Mouse (Mus musculus) intestine, postnatal 0 days (tissue): ENCODE measurements around the gene Prpf31. TPM values are rescaled to one million over a fixed set of nuclear protein-coding genes. Genes with fewer than 3 reads are reported as not detected.

Experiments
- ATAC-seq: fragments of 200-750 bp; cut with Nextera tagmentation; 2 replicates; pipeline ENCODE4 v1.8.0; 2017; ENCODE audit warnings: mild to moderate bottlenecking, moderate TSS enrichment, moderate library complexity
- H3K27ac ChIP-seq: fragments of 300-500 bp; sonication (generic); 2 replicates; pipeline ENCODE4 v1.5.1; 2014; ENCODE audit warnings: mild to moderate bottlenecking, low read depth, low read length, moderate library complexity
- H3K27me3 ChIP-seq: fragments of 300-500 bp; sonication (generic); replicated peaks from 2 replicates; pipeline ENCODE4 v1.6.1; 2014; ENCODE audit warnings: low read length, mixed read lengths; ENCODE audit not compliant: control insufficient read depth, insufficient read depth
- H3K36me3 ChIP-seq: fragments of 300-500 bp; sonication (generic); 2 replicates; pipeline ENCODE4 v1.6.1; 2014; ENCODE audit warnings: mild to moderate bottlenecking, moderate library complexity; ENCODE audit not compliant: control insufficient read depth, insufficient read depth
- H3K4me1 ChIP-seq: fragments of 300-500 bp; sonication (generic); replicated peaks from 2 replicates; pipeline ENCODE4 v1.6.1; 2014; ENCODE audit warnings: antibody characterized with exemption, low read length, mixed read lengths; ENCODE audit not compliant: control insufficient read depth, insufficient read depth
- H3K4me2 ChIP-seq: fragments of 300-500 bp; sonication (generic); replicated peaks from 2 replicates; pipeline ENCODE4 v1.6.1; 2014; ENCODE audit warnings: low read depth, mild to moderate bottlenecking, moderate library complexity
- H3K4me3 ChIP-seq: fragments of 300-500 bp; sonication (generic); 2 replicates; pipeline ENCODE4 v1.5.1; 2014; ENCODE audit warnings: low read depth, low read length
- H3K9ac ChIP-seq: fragments of 300-500 bp; sonication (generic); 2 replicates; pipeline ENCODE4 v1.6.1; 2014; ENCODE audit warnings: mild to moderate bottlenecking, low read depth, low read length
- H3K9me3 ChIP-seq: fragments of 300-500 bp; sonication (generic); 2 replicates; pipeline ENCODE4 v1.6.1; 2016; ENCODE audit warnings: mixed run types; ENCODE audit not compliant: control insufficient read depth
- CTCF ChIP-seq: sonication (generic); IDR thresholded peaks from 2 replicates; pipeline ENCODE4 v1.5.1; 2016; ENCODE audit warnings: low read depth, mild to moderate bottlenecking, control low read depth, antibody characterized with exemption, moderate library complexity
- WGBS: fragments of 180-500 bp; shearing (Covaris S2); extraction: QIAGEN DNeasy Blood & Tissue Kit; methylation state at CpG from one replicate; pipeline ENCODE4 v1.1.7; 2014; 5-methylcytosine and 5-hydroxymethylcytosine counted together
- polyA plus RNA-seq: library from polyadenylated mRNA; unstranded; fragments of >200 nt; fragmentation: Nextera tagmentation; extraction: Ambion mirVana; gene quantifications from 2 replicates; pipeline ENCODE4 v1.2.1, GENCODE M21; 2015

Prpf31 gene
- polyA plus RNA-seq, 1 experiment from 2014 or later, result 27.8 TPM

DNA sequence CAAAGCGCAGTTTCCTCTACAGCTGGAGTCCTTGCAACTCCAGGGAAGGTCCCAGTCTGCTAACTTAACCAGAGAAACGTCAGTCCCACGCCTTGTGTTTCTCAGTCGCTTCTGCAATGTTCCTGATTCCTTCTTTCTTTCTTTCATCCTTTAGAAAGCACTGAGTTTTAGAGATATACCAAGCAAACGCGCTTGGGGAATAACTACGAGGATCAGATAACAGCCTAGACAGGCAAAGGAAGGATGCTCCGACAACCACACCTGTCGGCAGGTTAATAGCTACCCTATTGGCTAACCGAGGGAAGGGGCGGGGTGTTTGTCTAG is 14.5 kb downstream of the Prpf31 start:
- H3K9ac ChIP-seq, result no peak overlapping the region; the same call in 1 of the 2 replicates
- TF ChIP-seq CTCF, result no peak
- no peak for ATAC-seq

DNA sequence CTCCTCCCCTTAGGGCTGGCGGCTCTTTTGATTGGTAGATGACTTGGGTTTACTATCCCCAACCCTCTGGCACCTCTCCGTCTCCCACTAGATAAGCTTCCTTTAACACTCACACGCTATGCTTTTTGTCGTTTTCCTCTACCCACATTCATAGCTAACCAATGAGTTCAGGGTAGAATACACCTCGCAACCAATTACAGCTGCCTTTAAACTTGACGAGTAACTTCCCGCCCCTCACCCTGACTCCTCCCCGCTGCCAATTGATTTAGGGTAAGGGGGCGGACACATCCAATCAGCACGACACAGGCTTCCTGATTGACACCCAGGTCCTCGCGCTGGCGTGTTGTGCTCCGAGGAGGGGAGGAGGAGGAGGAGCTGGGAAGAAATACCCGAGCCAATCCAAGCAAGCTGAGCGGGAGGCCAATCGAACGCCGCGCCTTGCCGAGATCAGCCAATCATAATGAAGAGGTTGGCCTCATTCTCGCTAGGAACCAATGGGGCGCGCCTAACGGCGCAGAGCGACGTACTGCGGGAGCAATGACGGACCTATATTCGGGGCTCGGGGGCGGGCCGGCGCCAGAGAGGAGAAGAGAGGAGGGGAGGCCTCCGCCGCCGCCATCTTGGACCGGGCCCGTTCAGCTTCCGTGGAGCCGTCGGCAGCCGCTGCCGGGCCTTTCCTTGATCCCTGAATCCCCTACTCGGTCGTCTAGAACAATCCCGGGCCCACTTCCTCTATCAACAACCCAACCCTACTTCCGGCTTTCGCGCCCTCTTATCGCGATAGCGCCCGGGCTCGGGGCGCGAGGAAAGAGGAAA is 15.1 kb downstream of the Prpf31 start, which contains the start of gene Cnot3:
Cnot3 (plus strand) TSS at position 597 of the 816 bp plus-strand sequence.
- peaks cover 13% of the 10 kb centered on the region; the same call in 1 of the 2 replicates for H3K4me1 ChIP-seq

More for the DNA sequence above, 14.5 kb downstream of the Prpf31 start:
- Histone ChIP-seq H3K4me3 (peak overlapping the region; percentile 38), H3K27ac (peak overlapping the region; percentile 55; the same call in 1 of the 2 replicates), H3K36me3 (peaks cover 23% of the 10 kb centered on the region), H3K4me1 (peaks cover 13% of the 10 kb centered on the region; the same call in 1 of the 2 replicates), H3K27me3 (no peaks in the 10 kb centered on the region), H3K9me3 (no peaks in the 10 kb centered on the region), H3K4me2 (peak overlapping the region; percentile 56)
- under 1% methylated on average over 11 of the region's 11 CpGs for WGBS

DNA sequence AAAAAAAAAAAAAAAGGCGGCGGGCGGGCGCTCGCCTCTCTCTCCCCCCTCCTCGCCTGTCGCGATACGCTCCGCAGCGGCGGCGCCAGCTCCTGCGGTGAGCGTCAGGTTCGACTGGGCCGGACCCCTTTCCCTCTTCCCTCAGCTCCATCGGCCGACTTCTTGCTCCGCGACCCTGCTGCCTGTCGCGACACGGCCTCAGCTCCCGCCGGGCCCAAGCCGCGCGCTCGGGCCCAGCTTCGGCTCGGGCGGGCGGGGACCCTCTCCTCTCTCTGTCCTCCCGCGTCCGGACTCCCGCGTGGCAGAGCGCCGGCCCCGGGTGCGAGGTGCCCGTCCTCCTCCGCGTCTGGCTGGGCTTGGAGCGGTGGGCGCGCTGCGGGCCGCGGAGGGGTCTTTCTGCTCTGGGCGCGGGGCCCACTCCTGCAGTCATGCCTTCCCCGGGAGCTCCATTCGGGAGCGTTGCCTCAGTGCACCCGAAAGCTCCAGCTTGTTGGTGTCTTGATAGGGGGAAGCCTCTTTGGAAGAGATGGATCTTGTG is 15.8 kb downstream of the Prpf31 start:
- no peaks in the 10 kb centered on the region for H3K9me3 ChIP-seq
- under 1% methylated on average over 42 of the region's 58 CpGs for WGBS
- peaks cover 12% of the 10 kb centered on the region for H3K36me3 ChIP-seq
- peak; percentile 11 for ATAC-seq
- H3K4me3 ChIP-seq, result peak overlapping the region; percentile 78
- no peak for TF ChIP-seq CTCF
- no peaks in the 10 kb centered on the region for H3K27me3 ChIP-seq
- H3K4me1 ChIP-seq, result peaks cover 13% of the 10 kb centered on the region; the same call in 1 of the 2 replicates
- peak overlapping the region; percentile 94 for H3K27ac ChIP-seq
- H3K4me2 ChIP-seq, result peak overlapping the region; percentile 73
- H3K9ac ChIP-seq, result peak overlapping the region; percentile 94

More for the DNA sequence above, 15.1 kb downstream of the Prpf31 start, which contains the start of gene Cnot3:
- H3K4me2 ChIP-seq, result peak within 1 kb of the TSS; percentile 73
- H3K36me3 ChIP-seq, result peaks cover 17% of the 10 kb centered on the region
- peak within 1 kb of the TSS; percentile 94 for H3K9ac ChIP-seq
- ATAC-seq, result peak; percentile 99
- H3K9me3 ChIP-seq, result no peaks in the 10 kb centered on the region
- 0 out of 2 replicates have a peak, but pooled peaks have one; percentile 1 for TF ChIP-seq CTCF
- H3K27me3 ChIP-seq, result no peaks in the 10 kb centered on the region
- peak within 1 kb of the TSS; percentile 78 for H3K4me3 ChIP-seq
- under 1% methylated on average over 55 of the region's 58 CpGs for WGBS
- H3K27ac ChIP-seq, result peak within 1 kb of the TSS; percentile 94

DNA sequence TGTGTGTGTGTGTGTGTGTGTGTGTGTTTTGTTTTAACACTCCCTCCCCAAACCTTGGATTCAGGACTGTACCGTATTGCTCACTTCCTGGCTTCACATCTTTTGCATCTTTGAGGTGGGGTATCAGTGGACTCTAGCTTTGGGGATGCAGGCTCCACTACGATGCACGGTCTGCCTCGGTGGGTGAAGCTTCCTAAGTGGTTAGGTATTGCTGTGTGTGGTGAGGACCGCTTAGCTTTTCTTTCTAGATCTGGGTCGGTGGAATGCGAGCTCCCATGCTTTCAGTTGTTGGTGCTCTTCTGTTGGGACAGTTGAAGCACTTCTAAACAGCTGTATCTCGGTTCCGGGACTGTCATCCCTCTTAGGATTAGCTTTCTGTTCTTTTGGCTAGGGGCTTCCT is 16.4 kb downstream of the Prpf31 start:
- no peak for ATAC-seq
- Histone ChIP-seq H3K4me2 (peak overlapping the region; percentile 73), H3K27me3 (no peaks in the 10 kb centered on the region), H3K36me3 (peaks cover 12% of the 10 kb centered on the region), H3K9me3 (no peaks in the 10 kb centered on the region), H3K27ac (no peak overlapping the region), H3K9ac (peak overlapping the region; percentile 94), H3K4me1 (peaks cover 13% of the 10 kb centered on the region; the same call in 1 of the 2 replicates), H3K4me3 (peak overlapping the region; percentile 78)
- TF ChIP-seq CTCF, result no peak
- 4% methylated on average over 9 of the region's 9 CpGs for WGBS

DNA sequence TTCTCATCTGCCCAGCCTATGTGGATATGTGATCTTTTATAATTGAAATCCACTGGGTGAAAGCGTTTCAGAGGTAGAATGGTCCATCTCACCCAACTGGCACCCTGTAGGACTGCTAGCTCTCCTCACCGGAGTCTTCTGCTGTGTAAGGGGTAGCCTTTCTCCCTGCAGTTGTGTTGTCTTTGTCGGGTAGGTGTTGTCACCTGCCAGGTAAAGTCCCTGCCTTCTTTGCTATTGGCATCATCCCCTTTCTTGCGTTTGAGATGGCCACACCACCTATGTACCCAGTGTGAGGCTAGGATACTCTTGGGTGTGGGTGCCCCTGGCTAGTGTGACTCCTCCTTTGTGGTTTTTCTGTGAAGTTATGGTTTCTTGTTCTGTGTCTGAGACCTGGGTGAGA is 16.9 kb downstream of the Prpf31 start:
- no peak overlapping the region for H3K27ac ChIP-seq
- no peak for TF ChIP-seq CTCF

DNA sequence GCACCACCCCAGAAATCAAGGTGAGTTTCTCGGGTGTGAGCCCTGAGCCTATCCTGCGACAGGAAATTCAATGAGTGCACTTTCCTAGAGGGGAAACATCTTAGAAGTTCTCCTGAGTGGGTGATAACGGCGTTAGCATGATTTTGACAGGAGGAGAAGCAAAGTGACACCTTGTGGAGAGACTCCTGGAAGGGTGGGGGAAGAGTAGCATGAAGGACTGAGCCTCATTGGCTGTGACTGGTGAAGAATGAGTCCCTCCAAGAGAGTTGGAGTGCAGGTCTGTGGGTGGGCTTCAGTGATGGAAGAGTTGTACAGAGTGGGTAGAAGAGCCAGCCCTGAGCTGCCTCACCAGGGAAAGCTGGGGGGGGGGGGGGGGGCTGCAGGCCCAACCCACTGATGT is 27.2 kb downstream of the Prpf31 start:
- Histone ChIP-seq H3K9ac (no peak overlapping the region), H3K9me3 (no peaks in the 10 kb centered on the region), H3K4me3 (no peak overlapping the region), H3K4me1 (no peaks in the 10 kb centered on the region), H3K27ac (no peak overlapping the region), H3K4me2 (no peak overlapping the region), H3K27me3 (no peaks in the 10 kb centered on the region), H3K36me3 (peaks cover 92% of the 10 kb centered on the region)
- no peak for ATAC-seq
- TF ChIP-seq CTCF, result no peak
- WGBS, result 83% methylated on average over 4 of the region's 4 CpGs

More for the DNA sequence above, 16.9 kb downstream of the Prpf31 start:
- no peaks in the 10 kb centered on the region for H3K9me3 ChIP-seq
- peak overlapping the region; percentile 94 for H3K9ac ChIP-seq
- peaks cover 13% of the 10 kb centered on the region; the same call in 1 of the 2 replicates for H3K4me1 ChIP-seq
- WGBS, result 48% methylated on average over 4 of the region's 4 CpGs
- H3K4me3 ChIP-seq, result peak overlapping the region; percentile 78
- H3K36me3 ChIP-seq, result peaks cover 12% of the 10 kb centered on the region
- H3K27me3 ChIP-seq, result no peaks in the 10 kb centered on the region
- peak overlapping the region; percentile 73 for H3K4me2 ChIP-seq
- ATAC-seq, result no peak
